Mouse (Mus musculus): ENCODE measurements around the gene Kcnj8.

Kcnj8 gene

DNA sequence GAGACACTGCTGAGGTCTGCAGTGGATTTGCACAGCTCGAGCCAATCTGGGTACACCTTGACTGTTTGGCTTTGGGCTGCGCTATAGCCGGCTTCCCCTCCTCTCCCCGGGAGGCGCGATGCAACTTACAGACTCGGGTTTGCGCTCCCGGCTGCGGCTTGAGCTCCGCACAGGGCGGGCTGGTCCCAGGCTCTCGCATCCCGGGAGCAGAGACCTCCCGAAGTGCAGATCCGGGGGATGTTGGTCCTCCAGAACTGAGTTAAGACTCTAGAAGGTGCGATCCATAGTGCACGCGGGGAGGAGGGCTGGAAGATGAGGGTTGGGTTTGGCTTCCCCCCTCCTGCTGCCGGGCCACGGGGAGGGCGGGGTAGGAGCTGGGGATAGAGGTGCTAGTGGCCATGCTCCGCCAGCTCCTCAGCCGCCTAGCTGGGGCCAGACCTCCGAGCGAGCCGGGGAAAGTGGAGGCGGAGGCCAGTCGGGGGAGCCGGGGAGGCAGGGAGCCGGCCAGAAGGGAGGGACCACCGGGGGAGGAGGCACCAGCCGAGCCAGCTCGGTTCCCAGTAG lies at the start of gene Kcnj8:
TSS of gene Kcnj8 (minus strand) at position 560 of the 564 bp plus-strand sequence.
- peak; percentile 53 for DNase-seq (ENCODE audit: low read depth, low spot score)

DNA sequence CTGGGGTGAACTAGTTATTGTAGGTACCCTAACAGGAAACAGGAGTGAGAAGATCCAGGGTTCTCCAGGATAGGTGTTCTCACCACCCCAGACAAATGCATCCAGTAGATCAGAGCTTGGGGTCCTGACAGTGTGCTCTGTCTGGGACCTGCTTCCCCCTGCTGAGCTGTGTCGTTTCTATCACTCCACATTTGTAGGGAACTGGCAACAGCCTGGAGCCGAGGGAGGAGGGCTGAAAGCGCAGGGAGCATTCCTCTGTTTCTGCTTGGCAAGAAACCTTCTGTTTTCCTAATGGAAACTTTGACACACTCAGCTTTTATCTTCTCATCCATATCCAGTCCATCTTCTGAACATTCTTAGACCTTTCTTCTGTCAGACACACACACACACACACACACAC lies 45.2 kb upstream of the Kcnj8 start:
- no peak for DNase-seq (ENCODE audit: low read depth, low spot score)

DNA sequence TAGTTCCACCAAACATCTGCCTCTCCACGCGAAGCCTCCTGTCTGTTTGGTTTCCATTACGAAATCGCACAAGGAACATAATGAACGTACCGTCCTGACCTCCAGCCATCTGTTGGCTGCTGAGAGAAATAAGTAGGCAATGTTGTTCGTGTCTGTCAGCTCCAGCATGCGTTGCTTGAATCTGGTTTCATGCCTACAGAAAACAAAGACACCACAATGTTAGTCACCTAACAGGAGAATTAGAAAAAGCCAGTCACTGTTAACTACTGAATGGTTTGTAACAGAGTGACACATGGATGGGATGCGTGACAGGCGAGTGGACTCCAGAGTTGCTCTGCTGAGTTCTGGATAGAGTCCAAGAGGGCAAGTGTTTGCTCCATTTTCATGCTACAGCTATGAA lies 42.9 kb upstream of the Kcnj8 start:
- no peak for DNase-seq (ENCODE audit: low read depth, low spot score)

DNA sequence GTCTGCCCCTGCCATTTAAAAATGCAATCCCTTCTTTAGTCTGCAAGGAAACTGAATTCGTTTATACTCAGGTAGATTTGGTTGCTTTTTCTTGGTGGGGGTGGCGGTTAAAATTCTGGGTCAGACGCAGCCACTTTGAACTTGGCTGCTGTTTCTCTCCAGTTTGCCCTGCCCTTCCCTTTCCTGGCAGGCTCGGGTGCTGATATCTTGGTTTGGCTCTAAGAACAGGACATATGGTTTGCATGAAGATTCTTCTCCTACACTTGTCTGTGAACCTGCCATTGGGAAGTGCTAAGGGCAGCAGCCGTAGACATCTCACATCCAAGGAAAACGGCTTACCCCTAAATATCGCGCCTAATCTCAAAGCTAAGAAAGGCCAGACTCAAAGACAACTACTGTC lies 41.0 kb upstream of the Kcnj8 start:
- no peak for DNase-seq (ENCODE audit: low read depth, low spot score)

DNA sequence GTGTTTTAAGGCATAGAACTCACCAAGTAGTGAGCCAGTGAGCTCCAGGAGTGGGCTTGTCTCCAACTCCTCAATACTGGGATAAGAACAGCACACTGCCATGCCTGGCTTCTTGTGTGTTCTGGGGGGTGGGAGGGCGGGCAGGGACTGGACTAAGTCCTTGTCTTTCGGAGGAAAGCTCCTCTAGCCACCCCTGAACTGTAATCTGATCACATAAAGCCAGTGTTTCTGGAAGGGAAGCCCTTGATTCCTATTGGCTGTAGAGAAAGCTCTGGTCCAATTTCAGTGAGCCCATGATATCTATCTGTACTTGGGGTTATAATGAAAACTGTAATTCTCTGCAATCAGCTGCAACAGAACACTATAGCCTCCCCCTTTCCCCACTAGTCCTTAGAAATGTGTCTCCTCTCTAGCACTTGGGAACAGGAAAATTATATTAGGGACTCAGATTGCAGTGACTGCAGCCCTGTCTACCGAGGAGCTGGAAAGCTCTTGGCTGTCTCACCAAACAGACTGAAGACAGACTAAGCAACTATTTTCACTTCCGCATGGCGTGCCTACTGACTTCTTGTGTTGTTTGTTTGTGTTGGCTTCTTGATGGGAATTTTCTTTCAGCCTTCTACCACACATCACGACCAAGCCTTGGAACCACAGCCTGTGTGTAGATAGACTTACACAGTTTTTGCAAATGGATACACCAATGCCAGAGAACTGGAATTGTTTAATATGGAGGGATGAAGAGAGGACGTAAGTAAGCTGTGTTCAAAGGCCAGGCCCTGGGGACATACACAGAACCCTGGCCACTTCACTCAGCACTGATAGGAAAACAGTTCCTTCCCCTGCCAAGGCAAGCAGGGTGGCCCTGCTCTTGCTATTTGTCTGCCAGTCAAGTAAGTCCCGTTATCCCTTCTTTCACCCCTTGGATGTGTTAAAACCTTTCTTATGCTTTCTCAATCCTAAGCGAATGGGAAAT lies 38.3 kb upstream of the Kcnj8 start:
- DNase-seq (ENCODE audit: low read depth, low spot score), result no peak

DNA sequence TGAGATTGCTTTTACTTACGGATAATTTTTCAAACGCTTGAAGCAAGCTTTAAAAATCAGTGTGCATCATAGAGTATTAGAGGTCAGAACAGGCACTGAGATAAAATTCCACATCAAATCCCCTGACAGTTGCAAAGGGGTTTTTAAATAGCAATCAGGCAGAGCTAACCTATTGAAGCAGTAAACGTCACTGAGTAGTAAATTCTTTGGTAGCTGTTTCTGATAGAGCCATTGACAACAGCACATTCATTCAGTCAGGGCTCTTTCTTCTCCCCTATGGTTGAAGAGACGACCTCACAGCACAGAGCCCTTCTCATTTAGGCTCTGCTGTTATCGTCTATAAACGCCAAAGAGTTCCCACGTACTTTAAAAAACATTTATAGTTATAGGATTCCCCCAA lies 35.7 kb upstream of the Kcnj8 start:
- no peak for DNase-seq (ENCODE audit: low read depth, low spot score)

DNA sequence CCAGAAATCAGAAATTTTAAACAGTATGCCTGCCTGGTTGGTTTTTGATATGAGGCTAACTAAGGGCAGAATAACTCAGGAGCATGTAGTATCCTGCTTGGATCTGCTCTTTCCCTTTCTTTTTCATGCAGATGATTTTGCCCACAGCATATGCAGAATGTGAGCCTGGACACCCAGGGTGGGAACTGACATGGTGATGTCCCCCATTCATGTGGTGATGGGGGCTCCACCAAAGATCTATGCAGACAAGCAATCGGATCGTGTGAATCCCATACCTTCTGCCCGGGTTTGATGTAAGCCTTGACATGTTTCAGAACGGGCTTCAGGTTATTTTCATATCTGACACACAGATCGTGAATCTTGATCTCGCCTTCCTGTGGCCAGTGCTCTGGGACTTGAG lies 31.4 kb upstream of the Kcnj8 start:
- DNase-seq (ENCODE audit: low read depth, low spot score), result no peak

DNA sequence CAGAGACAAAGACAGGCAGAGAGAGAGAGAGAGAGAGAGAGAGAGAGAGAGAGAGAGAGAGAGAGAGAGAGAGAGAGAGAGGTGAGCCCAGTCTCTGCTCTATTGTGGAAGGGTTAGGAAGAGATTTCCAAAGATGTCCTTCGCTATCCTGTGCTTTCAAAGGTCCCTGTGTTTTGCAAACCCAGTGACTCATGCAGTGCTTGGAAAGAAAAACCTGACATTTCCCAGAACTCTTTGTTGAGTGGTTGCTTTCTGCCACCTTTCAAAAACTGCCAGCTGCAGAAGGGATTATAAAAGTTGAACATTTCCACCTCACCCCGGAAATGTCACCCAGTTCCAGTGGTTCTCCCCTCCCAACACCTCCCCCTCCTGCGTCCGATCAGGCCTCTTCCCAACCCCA lies 7.4 kb upstream of the Kcnj8 start:
- no peak for DNase-seq (ENCODE audit: low read depth, low spot score)

DNA sequence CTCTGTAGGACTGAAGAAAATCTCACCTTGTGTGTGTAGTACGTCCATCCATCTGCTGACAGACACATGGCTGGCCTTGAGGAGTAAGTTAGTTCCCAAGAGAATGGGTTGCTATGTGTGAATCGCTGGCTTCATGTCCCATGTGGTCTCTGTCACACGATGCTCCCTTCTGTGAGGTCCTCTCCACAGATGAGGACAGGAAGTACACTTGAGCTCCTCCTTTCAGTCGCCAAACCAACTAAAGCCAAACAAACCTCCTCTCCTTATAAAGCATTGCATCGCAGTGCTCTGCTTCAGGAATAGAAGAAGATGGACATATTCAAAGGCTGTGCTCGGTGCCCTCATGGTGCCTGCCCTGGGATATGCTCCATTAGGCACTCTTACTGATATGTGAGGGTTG lies 6.4 kb upstream of the Kcnj8 start:
- DNase-seq (ENCODE audit: low read depth, low spot score), result no peak

DNA sequence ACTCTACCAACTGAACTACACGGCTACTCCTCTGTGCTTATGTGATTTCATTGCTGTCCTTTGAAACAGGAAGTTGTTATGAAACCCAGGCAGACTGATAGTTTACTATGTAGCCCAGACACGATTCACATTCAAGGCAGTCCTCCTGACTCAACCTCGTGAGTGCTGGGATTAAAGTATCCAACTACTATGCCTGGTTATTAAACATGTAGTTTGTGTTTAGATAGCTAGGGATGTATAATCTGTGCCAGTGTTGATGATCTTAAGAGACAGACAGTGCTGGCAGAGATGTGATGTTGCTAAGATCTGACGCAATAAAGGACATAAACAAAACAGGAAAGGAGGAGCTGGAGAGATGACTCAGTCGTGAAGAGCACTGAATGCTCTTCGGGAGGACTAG lies 1.5 kb upstream of the Kcnj8 start:
- DNase-seq (ENCODE audit: low read depth, low spot score), result no peak

DNA sequence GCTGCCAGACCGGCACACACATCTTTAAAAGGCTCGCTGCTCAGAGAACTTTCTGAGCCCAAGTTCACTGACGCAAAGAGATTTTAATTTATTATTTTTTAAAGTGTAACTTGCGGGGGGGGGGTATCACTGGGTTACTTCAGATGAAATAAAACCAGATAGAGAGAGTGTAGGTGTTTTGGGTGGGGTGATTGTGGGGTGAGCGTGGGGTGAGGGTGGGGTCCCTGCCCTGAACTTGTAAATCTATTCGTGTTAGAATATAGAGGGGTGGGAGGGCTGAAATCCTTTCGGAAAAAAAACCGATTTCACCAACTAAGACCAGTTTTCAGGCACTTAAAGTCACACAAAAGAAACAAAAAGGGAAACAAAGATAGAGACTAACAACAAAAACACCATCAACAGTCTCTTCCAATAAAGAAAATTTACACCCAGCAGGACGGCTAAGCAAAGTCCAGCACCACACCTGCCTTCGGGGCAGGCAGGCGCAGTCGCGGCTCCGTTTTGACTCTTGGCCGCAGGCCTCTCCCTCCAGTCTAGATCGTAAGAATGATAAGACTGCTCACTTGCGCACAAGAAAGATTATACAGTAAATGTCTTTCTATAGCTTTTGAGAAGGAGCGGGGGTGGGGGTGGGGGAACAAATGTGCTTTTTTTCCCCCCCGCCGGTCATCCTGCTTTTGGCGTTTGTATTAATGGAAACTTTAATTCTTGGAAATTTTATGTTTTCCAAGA lies 381 bp upstream of the Kcnj8 start:
- no peak for DNase-seq (ENCODE audit: low read depth, low spot score)

DNA sequence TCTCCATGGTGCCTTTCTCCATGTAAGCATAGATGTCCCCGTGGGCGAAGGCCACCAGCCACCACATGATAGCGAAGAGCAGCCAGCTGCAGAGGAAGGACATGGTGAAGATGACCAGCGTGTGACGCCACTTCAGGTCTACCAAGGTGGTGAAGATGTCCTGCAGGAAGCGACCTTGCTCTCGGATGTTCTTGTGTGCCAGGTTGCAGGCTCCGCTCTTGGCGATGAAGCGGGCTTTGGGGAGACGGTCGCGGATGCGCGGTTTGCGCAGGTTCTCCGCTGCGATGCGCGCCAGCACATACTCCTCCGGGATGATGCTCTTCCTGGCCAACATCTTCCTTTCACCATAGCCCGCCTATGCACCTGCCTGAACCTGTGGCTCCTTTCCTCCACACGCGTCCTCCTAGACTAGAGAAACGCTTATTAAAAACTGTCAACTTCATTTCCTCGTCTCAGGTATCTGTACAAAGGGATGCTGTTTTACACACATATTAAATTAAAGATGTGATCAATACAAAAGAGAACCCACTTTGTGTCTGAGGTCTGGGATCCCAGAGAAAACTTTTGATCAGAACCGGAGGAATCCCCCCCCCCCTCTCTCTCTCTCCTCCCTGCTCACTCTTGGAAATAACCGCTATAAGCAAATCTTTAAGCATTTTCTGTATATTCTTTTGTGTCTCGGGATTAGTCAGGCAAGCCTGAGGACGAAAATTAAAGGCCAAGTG lies 1.2 kb downstream of the Kcnj8 start:
- no peak for DNase-seq (ENCODE audit: low read depth, low spot score)

DNA sequence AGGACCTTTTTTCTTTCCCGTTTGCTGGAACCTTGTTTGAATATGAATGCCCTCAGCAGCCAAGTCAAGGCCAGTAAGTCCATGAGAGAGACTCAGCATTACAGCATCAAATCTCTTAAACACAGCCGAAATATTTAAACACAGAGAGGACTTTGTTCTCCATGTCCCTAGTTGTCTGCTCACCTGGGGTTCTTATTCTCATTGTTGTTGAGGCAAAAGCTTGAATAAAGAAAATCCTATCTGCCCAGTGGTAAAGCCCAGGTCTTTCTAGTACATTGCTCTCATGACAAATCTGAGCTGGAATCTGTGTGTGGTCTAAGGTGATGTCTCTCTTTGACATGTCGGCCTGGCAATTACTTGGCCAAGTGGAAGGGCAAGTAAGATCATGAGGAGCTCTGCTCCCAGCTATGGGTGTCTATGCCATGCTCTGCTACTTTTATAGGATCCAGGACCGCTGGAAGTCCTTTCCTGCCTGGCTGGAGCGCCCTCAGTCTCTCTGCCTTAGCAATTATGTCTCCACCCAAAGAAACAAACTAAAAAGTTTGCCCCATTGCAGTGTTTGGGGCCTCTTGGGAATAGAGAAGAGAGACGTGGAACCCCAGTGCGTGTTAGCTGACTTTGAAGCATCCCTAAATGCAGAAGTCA lies 2.6 kb downstream of the Kcnj8 start:
- no peak for DNase-seq (ENCODE audit: low read depth, low spot score)

DNA sequence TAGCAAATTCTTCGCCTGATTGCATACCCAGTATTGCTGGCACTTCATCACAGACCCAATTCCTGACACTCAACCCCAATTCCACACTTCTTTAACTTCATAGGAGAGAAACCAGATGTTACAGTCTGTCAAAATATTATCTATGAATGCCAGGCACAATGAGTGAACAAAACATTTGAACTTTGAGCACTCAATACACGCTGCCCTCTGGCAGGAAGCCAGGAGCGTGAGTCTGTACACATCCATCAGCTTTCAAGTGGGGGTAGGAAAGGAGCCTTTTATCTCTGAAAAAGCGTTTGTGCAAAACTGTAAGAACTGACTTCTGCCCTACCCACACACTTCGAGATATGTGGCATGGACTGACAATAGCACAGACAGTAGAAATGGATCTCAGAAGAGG lies 4.0 kb downstream of the Kcnj8 start:
- no peak for DNase-seq (ENCODE audit: low read depth, low spot score)

DNA sequence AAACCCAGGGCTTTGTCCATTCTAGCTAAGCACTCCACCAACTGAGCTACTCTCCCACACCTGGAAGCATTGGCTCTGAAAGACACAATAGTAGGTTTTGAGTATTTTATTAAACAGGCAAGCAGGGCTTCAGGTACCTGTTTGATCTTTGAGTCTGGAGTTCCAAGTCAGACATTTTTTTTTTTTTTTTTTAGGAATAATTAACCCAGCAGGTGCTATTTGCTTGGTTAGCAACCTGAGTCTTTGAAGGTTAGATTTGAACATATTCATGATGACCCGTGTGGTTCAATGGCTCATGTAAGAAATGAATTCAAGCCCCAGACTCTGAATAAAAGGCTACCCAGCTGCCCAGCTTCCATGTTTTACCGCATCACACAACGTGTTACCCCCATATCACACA lies 6.7 kb downstream of the Kcnj8 start:
- DNase-seq (ENCODE audit: low read depth, low spot score), result no peak

DNA sequence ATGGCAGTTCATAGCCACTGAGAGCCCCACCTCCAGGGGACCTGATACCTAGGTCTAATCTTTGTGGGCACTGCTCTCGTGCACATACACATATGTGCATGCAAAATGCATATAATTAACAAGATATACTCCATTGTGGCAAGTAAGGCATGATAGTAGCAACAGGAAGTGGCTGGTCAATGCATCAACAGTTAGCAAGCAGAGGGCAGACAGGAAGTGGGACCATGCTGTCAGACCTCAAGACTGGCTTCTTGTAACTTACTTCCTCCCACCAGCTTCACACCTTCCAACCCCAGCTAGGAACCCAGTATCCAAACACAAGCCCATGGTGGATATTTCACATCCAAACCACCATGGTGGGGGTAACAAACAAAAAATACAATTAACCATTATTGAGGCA lies 10.3 kb downstream of the Kcnj8 start:
- DNase-seq (ENCODE audit: low read depth, low spot score), result no peak

DNA sequence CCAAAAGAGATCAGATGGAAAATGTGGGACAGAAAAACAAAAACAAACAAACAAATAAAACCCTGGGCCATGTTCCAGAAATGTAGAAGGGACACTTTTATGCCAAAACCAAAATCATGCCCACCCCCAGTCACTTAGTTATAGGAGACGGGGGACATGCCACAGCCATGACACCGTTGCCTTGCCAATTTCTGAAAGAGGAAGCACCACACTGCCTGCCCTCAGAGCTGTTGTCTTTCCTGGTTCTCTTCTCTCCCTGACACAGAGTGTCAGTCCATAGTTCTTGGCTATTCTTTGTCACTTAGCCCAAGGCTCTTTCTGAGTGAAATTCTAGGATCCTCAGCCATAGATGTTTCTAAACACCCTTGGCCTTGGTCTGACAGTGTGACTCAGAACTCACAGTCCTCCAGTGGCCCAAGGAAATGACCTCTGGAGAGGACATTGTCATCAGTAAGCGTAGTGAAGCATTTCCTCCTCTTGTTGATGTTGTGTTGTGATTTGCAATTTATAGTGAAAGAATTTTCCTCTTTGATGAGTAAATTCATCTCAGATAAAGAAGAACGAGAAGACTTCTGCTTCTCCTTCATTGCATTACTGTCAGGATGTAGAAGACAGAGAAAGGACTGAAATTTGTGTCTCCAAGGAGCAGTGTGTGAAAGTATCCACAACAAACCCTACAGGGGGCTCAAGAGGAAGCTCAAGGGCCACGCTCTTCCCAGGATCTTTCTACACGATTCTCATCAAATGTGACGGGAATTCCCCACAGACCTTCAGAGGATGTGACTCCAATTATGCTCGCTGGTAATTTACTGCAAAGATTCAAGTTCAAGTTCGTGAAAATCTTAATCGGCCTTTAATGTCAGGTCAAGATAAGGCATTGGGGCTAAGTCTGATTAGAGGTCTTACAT lies 12.4 kb downstream of the Kcnj8 start:
- DNase-seq (ENCODE audit: low read depth, low spot score), result no peak

DNA sequence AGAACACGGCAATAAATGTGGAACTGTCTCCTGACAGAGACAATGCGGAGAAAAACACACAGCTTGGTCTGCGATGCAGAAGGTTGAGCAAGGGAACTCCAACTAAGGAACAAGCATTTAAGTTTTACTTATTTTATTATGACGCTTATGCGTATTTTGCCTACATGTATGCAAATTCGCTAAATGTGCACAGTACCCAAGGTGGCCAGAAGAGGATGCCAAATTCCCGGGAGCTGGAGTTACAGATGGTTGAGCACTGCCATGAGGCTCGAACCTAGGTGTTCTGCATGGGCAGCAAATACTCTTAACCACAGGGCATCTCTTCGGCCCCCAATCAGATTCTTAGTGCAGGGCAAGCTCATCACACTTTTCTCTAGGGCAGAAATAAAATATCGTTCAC lies 13.3 kb downstream of the Kcnj8 start:
- DNase-seq (ENCODE audit: low read depth, low spot score), result no peak

DNA sequence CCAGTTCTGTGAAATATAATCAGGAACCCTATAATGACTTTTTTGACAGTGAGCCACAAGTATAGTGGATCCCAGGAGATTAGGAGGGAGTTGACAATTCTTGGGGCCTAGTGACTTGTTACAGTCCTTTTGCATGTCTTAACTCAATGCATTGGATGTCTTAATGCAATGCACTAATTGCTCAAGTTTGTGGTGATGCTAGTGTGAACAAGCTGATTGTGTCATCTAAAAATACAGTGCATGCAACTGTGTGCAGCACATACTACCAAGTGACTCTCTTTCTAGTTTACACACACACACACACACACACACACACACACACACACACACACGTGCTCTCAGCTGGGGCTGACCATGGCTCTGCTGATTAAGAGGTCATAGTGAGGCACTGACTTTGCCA lies 15.4 kb downstream of the Kcnj8 start:
- no peak for DNase-seq (ENCODE audit: low read depth, low spot score)

DNA sequence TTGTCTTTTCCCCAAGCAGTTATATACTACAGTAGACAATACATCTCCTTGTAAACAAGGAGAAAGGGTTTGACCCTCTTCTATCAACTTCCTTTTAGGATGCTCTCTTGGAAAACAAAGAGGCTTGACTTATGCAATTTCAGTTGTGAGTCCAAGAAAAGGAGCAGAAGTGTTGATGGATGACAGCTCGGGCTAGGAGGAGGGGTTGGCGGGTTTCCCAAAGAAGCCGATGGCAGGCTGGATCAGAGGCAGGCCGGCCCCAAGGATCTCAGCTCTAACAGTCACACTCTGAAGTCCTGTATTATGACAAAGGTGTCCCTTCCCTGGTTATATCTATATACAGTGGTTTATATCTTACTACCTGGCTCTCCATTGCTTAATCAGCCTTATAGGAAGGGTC lies 19.9 kb downstream of the Kcnj8 start:
- DNase-seq (ENCODE audit: low read depth, low spot score), result no peak

All from WW6 (cell line).